Mouse (Mus musculus): ENCODE data around the gene 3110040M04Rik.
"Not testable (repeated sequence)": the region's sequence is repeated elsewhere in the genome, so short reads cannot be mapped to it uniquely, and the experiment has no call there.

- TF ChIP-seq ZNF384 (IDR thresholded peaks at IDR 0.05; ENCODE audit: low read depth, low read length); HCFC1 (IDR thresholded peaks at IDR 0.05; ENCODE audit: borderline replicate concordance, insufficient read depth, low read length); CHD2 (IDR thresholded peaks at IDR 0.05; ENCODE audit: low read depth, low read length); MAFK (IDR thresholded peaks at IDR 0.05; ENCODE audit: insufficient read depth, low read depth, low read length): not testable (repeated sequence)
Measured at GRCm38 (mm10) chr1:151209824-151210355, 6.0 kb downstream of the 3110040M04Rik start, which contains the start of gene Gm47996.

Measured in ES-E14 (cell line).